In the genomic region with DNA sequence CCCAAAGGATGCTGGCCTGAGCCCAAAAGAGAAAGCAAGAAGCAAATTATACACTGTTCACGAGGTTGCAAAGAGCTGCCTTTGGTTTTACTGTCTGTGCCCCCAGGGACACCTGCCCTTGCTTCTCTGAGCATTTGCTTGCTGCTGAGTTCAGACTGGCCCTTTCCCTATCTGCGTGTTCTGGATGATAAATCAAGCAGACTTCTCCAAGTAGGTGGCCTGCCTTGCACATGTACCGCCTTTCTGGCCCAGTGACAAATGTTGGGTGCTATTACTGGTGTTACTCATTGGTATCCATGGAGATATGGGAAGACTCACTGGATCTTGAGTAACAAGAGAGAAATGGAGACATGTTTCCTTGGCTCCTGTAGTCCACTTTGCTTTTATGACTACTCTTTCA, we compare ENCODE assay signal across 9 mouse cellular contexts. TPM values are rescaled to one million over a fixed set of nuclear protein-coding genes. Genes with fewer than 3 reads are reported as not detected.
DNase-seq lines count a peak whose midpoint lies in the region; ATAC-seq and TF ChIP-seq lines count a peak whose summit lies in the region.
"Had no signal": no experiment of that assay in that cellular context is flagged by ENCODE, and none has a peak within 500 bp of the region (broad histone marks: within the 10 kb centered on the region; RNA-seq: fewer than 3 reads in every experiment).

No protein-coding gene starts in this region.

- no peak for TF ChIP-seq CTCF in forebrain, postnatal 0 days (IDR thresholded peaks at IDR 0.05; ENCODE audit: low read depth)
- no peak for TF ChIP-seq CTCF in Patski (IDR thresholded peaks at IDR 0.05)

- peak; percentile 71 for DNase-seq in forebrain, postnatal 0 days
- peak; percentile 92 for DNase-seq in Patski (ENCODE audit: low read depth, low spot score)
- DNase-seq in heart, adult 8-10 months (ENCODE audit: low spot score): peak; percentile 38
- peak; percentile 59 to 66 for DNase-seq in left cerebral cortex, adult 18-20 months (ENCODE audit: low spot score in 2 of 2)
- peak; percentile 78 for DNase-seq in ovary, adult 18-20 months (ENCODE audit: low spot score)
- no peak for DNase-seq in thymus, postnatal 4 days
- DNase-seq in midbrain, embryonic 11.5 days (ENCODE audit: low spot score, missing footprints): no peak

- H3K27me3 ChIP-seq in forebrain, postnatal 0 days (ENCODE audit: insufficient read depth, low read length): no peaks in the 10 kb centered on the region
- H3K27me3 ChIP-seq in forebrain, embryonic 12.5 days: no peaks in the 10 kb centered on the region
- no peaks in the 10 kb centered on the region for H3K27me3 ChIP-seq in Patski
- H3K27me3 ChIP-seq in midbrain, embryonic 11.5 days (ENCODE audit: control insufficient read depth, insufficient read depth, low read length): no peaks in the 10 kb centered on the region
- H3K27me3 ChIP-seq: embryonic facial prominence, embryonic 15.5 days had no signal

- CTCF ChIA-PET in Patski (lab: Charles Lee): no interaction called here

- in situ Hi-C loops in Patski (cut with MboI; ENCODE audit: low pct_unique_long_range_greater_than_20kb): no loop called here

- POLR2A ChIA-PET in Patski (lab: Charles Lee): no interaction called here

- no peaks in the 10 kb centered on the region for H3K36me3 ChIP-seq in forebrain, postnatal 0 days (ENCODE audit: insufficient read depth)
- no peaks in the 10 kb centered on the region for H3K36me3 ChIP-seq in forebrain, embryonic 12.5 days (replicated peaks)
- H3K36me3 ChIP-seq in midbrain, embryonic 11.5 days (ENCODE audit: control insufficient read depth, insufficient read depth, low read length): no peaks in the 10 kb centered on the region
- H3K36me3 ChIP-seq: embryonic facial prominence, embryonic 15.5 days had no signal

- H3K9me3 ChIP-seq in forebrain, postnatal 0 days (ENCODE audit: low read length): no peaks in the 10 kb centered on the region
- H3K9me3 ChIP-seq in forebrain, embryonic 12.5 days: no peaks in the 10 kb centered on the region
- H3K9me3 ChIP-seq in midbrain, embryonic 11.5 days (ENCODE audit: control insufficient read depth, low read length): no peaks in the 10 kb centered on the region
- H3K9me3 ChIP-seq: embryonic facial prominence, embryonic 15.5 days had no signal

- no peak overlapping the region for H3K9ac ChIP-seq in forebrain, postnatal 0 days
- H3K9ac ChIP-seq in forebrain, embryonic 12.5 days: no peak overlapping the region
- no peak overlapping the region for H3K9ac ChIP-seq in midbrain, embryonic 11.5 days (ENCODE audit: low read length)
- H3K9ac ChIP-seq: embryonic facial prominence, embryonic 15.5 days had no signal

- H3K4me2 ChIP-seq in forebrain, postnatal 0 days (ENCODE audit: low read depth): no peak overlapping the region
- no peak overlapping the region for H3K4me2 ChIP-seq in forebrain, embryonic 12.5 days
- no peak overlapping the region for H3K4me2 ChIP-seq in midbrain, embryonic 11.5 days
- H3K4me2 ChIP-seq: embryonic facial prominence, embryonic 15.5 days had no signal

- WGBS in forebrain, postnatal 0 days: 35% methylated on average over 3 of the region's 3 CpGs
- 78% methylated on average over 3 of the region's 3 CpGs for WGBS in forebrain, embryonic 12.5 days
- WGBS in midbrain, embryonic 11.5 days: 76% methylated on average over 3 of the region's 3 CpGs

- H3K4me3 ChIP-seq in forebrain, postnatal 0 days (ENCODE audit: low read depth, low read length): no peak overlapping the region
- H3K4me3 ChIP-seq in forebrain, embryonic 12.5 days (replicated peaks): no peak overlapping the region
- H3K4me3 ChIP-seq in midbrain, embryonic 11.5 days (ENCODE audit: low read depth, low read length): no peak overlapping the region
- H3K4me3 ChIP-seq: embryonic facial prominence, embryonic 15.5 days had no signal

- peak; percentile 70 for ATAC-seq in forebrain, postnatal 0 days
- ATAC-seq in forebrain, embryonic 12.5 days (ENCODE audit: low FRiP score): no peak
- ATAC-seq in Patski: peak; percentile 93
- no peak for ATAC-seq in midbrain, embryonic 11.5 days (ENCODE audit: low FRiP score)

- H3K4me1 ChIP-seq in forebrain, postnatal 0 days (ENCODE audit: insufficient read depth): no peaks in the 10 kb centered on the region
- peaks cover 3% of the 10 kb centered on the region; the same call in 1 of the 2 replicates for H3K4me1 ChIP-seq in forebrain, embryonic 12.5 days
- H3K4me1 ChIP-seq in midbrain, embryonic 11.5 days (ENCODE audit: control insufficient read depth, insufficient read depth, low read length): no peaks in the 10 kb centered on the region

- H3K27ac ChIP-seq in forebrain, postnatal 0 days (ENCODE audit: low read depth, low read length): no peak overlapping the region
- H3K27ac ChIP-seq in forebrain, embryonic 12.5 days: no peak overlapping the region
- no peak overlapping the region for H3K27ac ChIP-seq in midbrain, embryonic 11.5 days (ENCODE audit: low read depth, low read length)
- H3K27ac ChIP-seq: embryonic facial prominence, embryonic 15.5 days had no signal

RNA-seq across cellular contexts. Expression of gene Gm9747, which starts 43.4 kb away (rescaled TPM):
- total RNA-seq in forebrain, postnatal 0 days (2014; rRNA removed): not detected in 2 replicates
- polyA plus RNA-seq in forebrain, postnatal 0 days (2015; fragmentation: Nextera tagmentation; extraction: Ambion mirVana): 9.6 and 14.8 TPM in 2 replicates
- polyA plus RNA-seq in forebrain, embryonic 12.5 days (2016; fragmentation: Nextera tagmentation; extraction: Ambion mirVana): 37.0 and 38.2 TPM in 2 replicates
- 12.1 TPM for polyA plus RNA-seq in Patski (2021)
- total RNA-seq in heart, adult 8-10 months (2022): not detected
- not detected for total RNA-seq in left cerebral cortex, adult 18-20 months (2021)
- 22.6 and 23.7 TPM in 2 replicates for polyA plus RNA-seq in midbrain, embryonic 11.5 days (2014; fragmentation: Nextera tagmentation; extraction: Ambion mirVana)

Comparison
In these comparisons a context has a peak if more than half of its experiments do, and no peak if none do; other contexts are left out.
1. ATAC-seq: peak in forebrain, postnatal 0 days (single experiment) and Patski (single experiment); none in forebrain, embryonic 12.5 days (single experiment) and midbrain, embryonic 11.5 days (single experiment).
2. DNase-seq: peak in forebrain, postnatal 0 days (single experiment), Patski (single experiment), heart, adult 8-10 months (single experiment), left cerebral cortex, adult 18-20 months (2 of 2) and ovary, adult 18-20 months (single experiment); none in thymus, postnatal 4 days (single experiment) and midbrain, embryonic 11.5 days (single experiment).